Mouse (Mus musculus) forebrain, embryonic 10.5 days (tissue): Measurements from ENCODE around the gene Olfr310. TPM values are rescaled to one million over a fixed set of nuclear protein-coding genes. Genes with fewer than 3 reads are reported as not detected.

ENCODE experiments used
- DNase-seq: peaks from one replicate; pipeline ENCODE4 v3.0.0-alpha.2; 2017; ENCODE audit warnings: low spot score; ENCODE audit errors: extremely low spot score
- H3K27ac ChIP-seq: fragments of 300-500 bp; sonication (generic); 2 replicates; pipeline ENCODE4 v1.5.1; 2016; ENCODE audit warnings: mild to moderate bottlenecking
- H3K27me3 ChIP-seq: fragments of 300-500 bp; sonication (generic); 2 replicates; pipeline ENCODE4 v1.6.1; 2016; ENCODE audit warnings: mild to moderate bottlenecking; ENCODE audit not compliant: poor library complexity, severe bottlenecking
- H3K36me3 ChIP-seq: fragments of 300-500 bp; sonication (generic); replicated peaks from 2 replicates; pipeline ENCODE4 v1.6.1; 2016; ENCODE audit warnings: mild to moderate bottlenecking, moderate library complexity
- H3K4me1 ChIP-seq: fragments of 300-500 bp; sonication (generic); 2 replicates; pipeline ENCODE4 v1.6.1; 2016
- H3K4me3 ChIP-seq: fragments of 300-500 bp; sonication (generic); 2 replicates; pipeline ENCODE4 v1.5.1; 2016; ENCODE audit warnings: mild to moderate bottlenecking, moderate library complexity
- H3K9me3 ChIP-seq: fragments of 300-500 bp; sonication (generic); 2 replicates; pipeline ENCODE4 v1.6.1; 2016; ENCODE audit warnings: mild to moderate bottlenecking, moderate library complexity
- WGBS: fragments of 180-500 bp; shearing (Covaris S2); methylation state at CpG from one replicate; pipeline ENCODE4 v1.1.7; 2016; 5-methylcytosine and 5-hydroxymethylcytosine counted together
- microRNA-seq: library from miRNA; unstranded; fragments of <30 nt; microRNA quantifications from one replicate; pipeline ENCODE4, GENCODE M21; 2017
- polyA plus RNA-seq: library from polyadenylated mRNA; unstranded; fragments of >200 nt; fragmentation: Nextera tagmentation; extraction: Ambion mirVana; gene quantifications from 2 replicates; pipeline ENCODE4 v1.2.1, GENCODE M21; 2016

The Olfr310 gene
- polyA plus RNA-seq = not detected in 2 replicates

DNA sequence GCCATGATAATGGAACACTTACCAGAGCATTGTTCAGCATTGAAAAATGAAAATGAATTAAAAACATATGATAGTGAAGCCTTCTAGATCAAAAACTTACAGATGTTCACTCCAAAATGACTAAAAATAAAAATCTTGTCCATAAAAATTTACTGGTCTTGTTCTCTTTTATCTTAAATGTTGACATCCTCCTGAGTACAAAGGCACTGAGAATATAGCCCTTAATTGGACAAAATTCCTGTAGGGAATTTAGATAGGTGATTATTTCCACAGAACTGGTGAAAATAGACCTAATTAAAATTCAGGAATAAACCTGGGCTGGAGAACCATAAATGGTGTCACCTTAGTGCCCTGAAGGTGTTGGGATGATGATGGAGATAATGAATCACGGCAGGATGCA is at the start of gene Olfr310:
TSS of gene Olfr310 (minus strand) at position 101 of the 400 bp plus-strand sequence.
- DNase-seq = no peak
- Histone ChIP-seq H3K9me3 (no peaks in the 10 kb centered on the region), H3K4me3 (no peak within 1 kb of the TSS), H3K27me3 (no peaks in the 10 kb centered on the region), H3K4me1 (no peaks in the 10 kb centered on the region), H3K27ac (no peak within 1 kb of the TSS), H3K36me3 (no peaks in the 10 kb centered on the region)
- 94% methylated on average over 1 of the region's 1 CpGs for WGBS

DNA sequence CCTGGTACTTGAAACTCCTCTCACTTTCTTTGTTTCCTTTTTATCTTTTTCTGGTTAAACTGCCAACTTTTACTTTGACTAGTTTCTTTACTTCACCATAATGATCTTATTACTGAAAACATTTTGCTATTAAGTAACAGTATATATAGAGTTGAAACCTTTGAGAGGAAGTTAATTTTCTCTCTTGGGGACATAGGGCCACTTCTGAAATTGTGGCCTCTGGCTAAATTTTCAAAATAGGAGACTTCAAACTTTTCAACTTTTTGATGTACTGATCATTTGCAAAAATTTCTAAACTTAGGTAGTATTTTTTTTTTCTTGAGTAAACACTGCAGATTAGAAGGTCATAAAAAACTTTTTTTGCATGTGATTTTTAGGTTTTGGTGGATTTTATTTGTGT is 48.6 kb upstream of the Olfr310 start, which contains the start of gene Olfr308:
TSS of gene Olfr308 (minus strand) at position 101 of the 400 bp plus-strand sequence.
- no peaks in the 10 kb centered on the region for H3K4me1 ChIP-seq
- H3K27me3 ChIP-seq = no peaks in the 10 kb centered on the region
- no peak within 1 kb of the TSS for H3K27ac ChIP-seq
- DNase-seq = no peak
- no peaks in the 10 kb centered on the region for H3K36me3 ChIP-seq
- no peaks in the 10 kb centered on the region for H3K9me3 ChIP-seq
- no peak within 1 kb of the TSS for H3K4me3 ChIP-seq

DNA sequence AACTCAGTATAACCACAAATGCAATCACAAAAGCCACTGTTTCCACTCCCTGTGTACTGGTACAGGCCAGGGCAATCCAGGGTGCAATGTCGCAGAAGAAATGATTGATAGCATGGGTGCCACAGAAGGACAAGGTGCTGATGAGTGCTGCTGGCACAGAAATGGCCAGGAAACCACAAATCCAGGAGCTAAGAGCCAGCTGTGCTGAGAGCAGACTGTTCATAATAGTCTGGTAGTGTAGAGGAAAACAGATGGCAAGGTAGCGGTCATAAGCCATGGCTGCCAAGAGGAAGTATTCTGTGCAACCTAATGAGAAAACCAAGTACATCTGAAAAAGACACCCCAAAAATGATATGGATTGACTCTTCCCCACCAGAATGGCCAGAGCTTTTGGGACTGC is 44.4 kb upstream of the Olfr310 start:
- WGBS = 93% methylated on average over 2 of the region's 2 CpGs
- Histone ChIP-seq H3K27ac (no peak overlapping the region), H3K36me3 (no peaks in the 10 kb centered on the region), H3K4me1 (no peaks in the 10 kb centered on the region), H3K9me3 (no peaks in the 10 kb centered on the region), H3K4me3 (no peak overlapping the region), H3K27me3 (no peaks in the 10 kb centered on the region)
- no peak for DNase-seq

GRCm38 (mm10) chr7:86313608-86314007 is 36.6 kb upstream of the Olfr310 start, which contains the start of gene Olfr309:
Gene Olfr309, minus strand, starts transcription at chr7:86313708.
- Histone ChIP-seq H3K36me3 (no peaks in the 10 kb centered on the region), H3K9me3 (no peaks in the 10 kb centered on the region), H3K4me1 (no peaks in the 10 kb centered on the region), H3K27me3 (no peaks in the 10 kb centered on the region), H3K4me3 (no peak within 1 kb of the TSS), H3K27ac (no peak within 1 kb of the TSS)
- 84% methylated on average over 2 of the region's 2 CpGs for WGBS
- DNase-seq = no peak

GRCm38 (mm10) chr7:86246208-86246607 is 30.8 kb downstream of the Olfr310 start, which contains the start of gene Vmn2r76:
Gene Vmn2r76, minus strand, starts transcription at chr7:86246308.
- Histone ChIP-seq H3K27ac (no peak within 1 kb of the TSS), H3K36me3 (no peaks in the 10 kb centered on the region), H3K4me3 (no peak within 1 kb of the TSS), H3K9me3 (no peaks in the 10 kb centered on the region), H3K4me1 (no peaks in the 10 kb centered on the region), H3K27me3 (no peaks in the 10 kb centered on the region)
- 80% methylated on average over 1 of the region's 1 CpGs for WGBS
- DNase-seq = no peak

Small RNA genes within 50 kb of the gene (microRNA-seq; reads per million reads assigned to microRNA genes)
- not detected for gene Gm23192

Other genes starting within 250 kb of the Olfr310 start
- not detected in 2 replicates for gene Vmn2r75, start 105.4 kb downstream of the Olfr310 start, polyA plus RNA-seq
- gene Vmn2r76, start 30.9 kb downstream of the Olfr310 start, polyA plus RNA-seq = not detected in 2 replicates
- gene Olfr309, start 36.5 kb upstream of the Olfr310 start, polyA plus RNA-seq = not detected in 2 replicates
- gene Olfr308, start 48.5 kb upstream of the Olfr310 start, polyA plus RNA-seq = not detected in 2 replicates
- not detected in 2 replicates for gene Olfr307, start 60.4 kb upstream of the Olfr310 start, polyA plus RNA-seq
- gene Olfr305, start 89.8 kb upstream of the Olfr310 start, polyA plus RNA-seq = not detected in 2 replicates
- gene Olfr304, start 109.5 kb upstream of the Olfr310 start, polyA plus RNA-seq = not detected in 2 replicates
- gene Olfr303, start 120.6 kb upstream of the Olfr310 start, polyA plus RNA-seq = not detected in 2 replicates
- not detected in 2 replicates for gene Olfr301, start 126.7 kb upstream of the Olfr310 start, polyA plus RNA-seq
- gene Olfr299, start 182.7 kb upstream of the Olfr310 start, polyA plus RNA-seq = not detected in 2 replicates
- gene Olfr298, start 215.3 kb upstream of the Olfr310 start, polyA plus RNA-seq = not detected in 2 replicates
- gene Olfr297, start 242.8 kb upstream of the Olfr310 start, polyA plus RNA-seq = not detected in 2 replicates